Mouse (Mus musculus) E14TG2a.4 (cell line): ENCODE data around the gene Nop9.

Experiments used
- CTCF ChIP-seq: conservative IDR thresholded peaks from 2 replicates; pipeline ENCODE4 v1.5.1; 2014; ENCODE audit warnings: low read length
- POU5F1 ChIP-seq: IDR thresholded peaks from 2 replicates; pipeline ENCODE4 v1.6.1; 2014; ENCODE audit warnings: low read length, borderline replicate concordance

- TF ChIP-seq CTCF (no peak), POU5F1 (no peak)
These were observed 38.4 kb downstream of the Nop9 start, which contains the start of gene Adcy4 for GRCm38 (mm10) chr14:55783958-55784235.
